Mouse (Mus musculus): ENCODE results near the gene 1700021F07Rik.

1700021F07Rik gene

DNA sequence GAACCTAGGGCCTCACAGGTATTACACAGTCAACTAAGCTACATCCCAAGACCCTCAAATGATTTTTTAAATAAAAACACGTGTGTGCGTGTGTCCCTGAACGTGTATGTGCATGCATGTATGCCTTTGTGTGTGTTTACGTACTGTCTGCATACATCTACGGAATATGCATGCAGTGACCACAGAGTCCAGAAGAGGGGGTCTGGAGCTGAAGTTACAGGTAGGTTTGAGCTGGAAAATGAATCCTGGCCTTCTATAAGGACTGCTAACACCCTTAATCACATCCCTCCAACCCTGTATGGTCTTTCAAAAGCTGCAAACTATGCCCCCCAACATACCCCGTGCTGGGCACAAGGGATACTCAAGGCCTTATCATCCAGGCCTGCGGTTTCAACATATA is 41.0 kb downstream of the 1700021F07Rik start:
- DNase-seq (ENCODE audit: low spot score): no peak

DNA sequence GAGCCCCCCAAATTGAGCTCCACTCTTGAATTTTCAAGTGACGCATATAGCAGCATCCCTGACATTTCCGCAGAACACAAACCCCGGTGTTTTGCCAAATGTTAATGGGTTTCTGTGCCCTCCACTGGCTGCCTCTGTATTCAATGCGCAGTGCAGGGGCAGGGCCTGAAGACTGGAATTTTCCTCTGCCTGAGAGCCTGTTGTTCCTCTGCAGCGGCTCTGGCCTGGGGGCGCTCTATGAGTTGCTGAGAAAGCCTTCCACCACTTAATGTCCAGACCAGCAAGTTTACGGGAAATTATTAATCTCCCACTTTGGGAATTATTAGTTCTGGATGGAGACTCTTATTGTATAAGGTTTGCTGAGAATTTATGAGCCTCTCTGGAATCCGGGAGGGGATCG is 41.8 kb downstream of the 1700021F07Rik start:
- no peak for DNase-seq (ENCODE audit: low spot score)
